Mouse (Mus musculus) adipocyte (in vitro differentiated cells): ENCODE measurements at regions not wholly inside any gene's neighbourhood (a gene's known extent, or its start where the extent isn't known, plus 50 kb on each side); places are given as distances from the start of the nearest gene placed in this dataset.

Source experiments
- DNase-seq: peaks from one replicate; pipeline ENCODE4 v3.0.0-alpha.2; 2016; ENCODE audit warnings: low spot score

- peak; percentile 58 for DNase-seq
Observed at GRCm38 (mm10) chr17:47064592-47065306, 54.4 kb upstream of the Ubr2 start.

- no peak for DNase-seq
Observed at GRCm38 (mm10) chr17:47064006-47064405, 53.6 kb upstream of the Ubr2 start.

GRCm38 (mm10) chr17:47061031-47061620, 50.8 kb upstream of the Ubr2 start:
- DNase-seq: no peak
